Mouse (Mus musculus) liver, embryonic 14 days (tissue): ENCODE data around the gene Rara. TPM values are rescaled to one million over a fixed set of nuclear protein-coding genes. Genes with fewer than 3 reads are reported as not detected.

Experiments
- polyA plus RNA-seq: library from polyadenylated mRNA; depleted of rRNA; stranded (reverse); fragments of >200 nt; gene quantifications from 2 replicates; pipeline ENCODE4 v1.2.3, GENCODE M21; 2012; rRNA removed

Rara gene
- 1.6 and 2.1 TPM in 2 replicates for polyA plus RNA-seq

DNA sequence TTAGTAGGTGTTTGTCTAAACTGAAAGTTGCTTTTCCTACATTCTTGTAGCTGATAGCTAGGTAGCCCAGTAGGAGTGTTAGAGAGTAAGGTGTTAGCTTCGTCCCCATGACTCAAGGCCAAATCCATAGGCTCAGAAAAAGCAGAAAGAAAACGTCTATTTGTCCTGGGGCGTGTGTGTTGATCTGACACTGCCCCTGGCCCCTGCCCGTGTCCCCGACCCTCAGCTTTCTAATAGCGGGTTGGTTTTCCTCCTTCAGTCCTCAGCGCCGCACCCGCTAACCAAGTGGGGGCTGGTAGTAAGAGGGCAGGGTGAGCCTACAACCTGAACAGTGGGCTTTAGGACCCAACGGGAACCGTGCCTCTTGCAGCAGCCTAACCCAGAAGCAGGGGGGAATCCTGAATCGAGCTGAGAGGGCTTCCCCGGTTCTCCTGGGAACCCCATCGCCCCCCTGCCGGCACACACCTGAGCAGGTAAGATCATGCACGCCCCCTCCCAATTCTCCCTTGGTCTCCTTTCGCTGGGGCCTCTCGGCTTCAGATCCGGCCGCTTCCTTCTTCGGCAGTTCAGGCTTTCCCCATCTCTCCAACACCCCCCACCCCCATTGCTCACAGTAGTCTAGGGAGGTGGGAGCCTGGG lies at the start of gene Rara:
Gene Rara, plus strand, starts transcription at position 381 of the 639 bp plus-strand sequence.

GRCm38 (mm10) chr11:98907437-98908173 lies 20.0 kb upstream of the Rara start, which contains the start of gene Cdc6:
TSS of gene Cdc6 (plus strand) at chr11:98907801.

GRCm38 (mm10) chr11:98982773-98983133 lies 55.1 kb downstream of the Rara start, which contains the start of gene Gjd3:
TSS of gene Gjd3 (minus strand) at chr11:98983016.

GRCm38 (mm10) chr11:99023500-99024467 lies 96.2 kb downstream of the Rara start, which contains the start of gene Top2a:
TSS of gene Top2a (minus strand) at chr11:99024189.

Other genes starting within 250 kb of the Rara start
- 72.1 and 78.6 TPM in 2 replicates for gene Psmd3, start 245.3 kb upstream of the Rara start, polyA plus RNA-seq
- not detected in 2 replicates for gene Csf3, start 226.6 kb upstream of the Rara start, polyA plus RNA-seq
- 23.2 and 24.6 TPM in 2 replicates for gene Med24, start 198.4 kb upstream of the Rara start, polyA plus RNA-seq
- 14.0 and 14.7 TPM in 2 replicates for gene Thra, start 187.2 kb upstream of the Rara start, polyA plus RNA-seq
- 0.46 and 0.65 TPM in 2 replicates for gene Nr1d1, start 152.5 kb upstream of the Rara start, polyA plus RNA-seq
- gene Msl1, start 132.3 kb upstream of the Rara start, polyA plus RNA-seq: 16.7 and 18.8 TPM in 2 replicates
- gene Casc3, start 122.9 kb upstream of the Rara start, polyA plus RNA-seq: 13.3 and 14.1 TPM in 2 replicates
- gene Rapgefl1, start 91.0 kb upstream of the Rara start, polyA plus RNA-seq: 0.53 and 0.55 TPM in 2 replicates
- 1.9 and 2.4 TPM in 2 replicates for gene Wipf2, start 64.2 kb upstream of the Rara start, polyA plus RNA-seq
- 30.9 and 33.0 TPM in 2 replicates for gene Cdc6, start 20.0 kb upstream of the Rara start, polyA plus RNA-seq
- gene Gjd3, start 55.2 kb downstream of the Rara start, polyA plus RNA-seq: 0.07 TPM in 1 of 2 replicates, not detected in the other
- 109 and 124 TPM in 2 replicates for gene Top2a, start 96.4 kb downstream of the Rara start, polyA plus RNA-seq
- 66.2 and 73.8 TPM in 2 replicates for gene Igfbp4, start 113.4 kb downstream of the Rara start, polyA plus RNA-seq
- 0.12 and 0.13 TPM in 2 replicates for gene Tns4, start 161.5 kb downstream of the Rara start, polyA plus RNA-seq
- gene Ccr7, start 227.3 kb downstream of the Rara start, polyA plus RNA-seq: 0.08 and 0.09 TPM in 2 replicates